ENCODE assay signal across 16 mouse cellular contexts in the genomic region with DNA sequence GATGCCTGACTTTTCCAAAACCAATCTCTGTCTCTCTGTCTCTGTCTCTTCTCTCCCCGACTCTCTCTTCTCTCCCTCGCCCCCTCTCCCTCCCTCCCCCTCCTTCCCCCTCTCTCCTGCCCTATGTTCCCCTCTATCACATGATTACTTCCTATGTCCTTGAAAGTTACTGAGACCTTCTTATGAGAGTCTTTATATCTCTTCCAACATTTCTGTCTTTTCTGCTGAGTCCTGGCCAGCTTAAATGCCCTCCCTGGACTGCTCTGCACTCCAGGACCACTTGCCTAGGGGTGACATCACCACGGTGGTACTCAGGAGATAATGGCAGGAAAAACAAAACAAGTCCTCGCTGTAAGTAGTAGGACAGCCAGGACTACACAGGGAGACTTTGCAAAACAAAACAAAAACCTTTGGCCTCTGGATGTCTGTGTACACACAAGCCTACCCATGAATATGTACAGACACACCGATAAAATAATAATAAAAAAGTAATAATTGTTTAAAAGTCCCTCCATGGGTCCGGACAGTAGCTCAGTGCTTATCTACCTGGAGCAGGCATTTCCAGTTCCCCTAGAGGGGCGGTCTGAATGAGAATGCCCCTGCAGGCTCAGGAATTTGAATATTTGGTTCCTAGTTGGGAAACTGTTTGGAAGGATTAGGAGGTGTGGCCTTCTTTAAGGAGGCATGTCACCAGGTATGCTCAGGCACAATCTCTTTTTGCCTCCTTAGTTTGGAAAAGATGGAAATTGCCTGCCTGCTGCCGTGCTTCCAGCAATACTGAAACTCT. TPM values are rescaled to one million over a fixed set of nuclear protein-coding genes. Genes with fewer than 3 reads are reported as not detected.
DNase-seq lines count a peak whose midpoint lies in the region; ATAC-seq and TF ChIP-seq lines count a peak whose summit lies in the region.
"Had no signal": no experiment of that assay in that cellular context is flagged by ENCODE, and none has a peak within 500 bp of the region (broad histone marks: within the 10 kb centered on the region; RNA-seq: fewer than 3 reads in every experiment).

No protein-coding gene starts in this region.

- intact Hi-C loops in gastrocnemius, postnatal 36 days (cut with DNase I): no loop called here

- 49% methylated on average over 8 of the region's 8 CpGs for WGBS in intestine, embryonic 16.5 days
- WGBS in intestine, embryonic 15.5 days: 43% methylated on average over 8 of the region's 8 CpGs
- WGBS in liver, embryonic 16.5 days (ENCODE audit: insufficient replicate concordance): 25% methylated on average over 8 of the region's 8 CpGs

- H3K27me3 ChIP-seq in intestine, embryonic 16.5 days (replicated peaks; ENCODE audit: control insufficient read depth, insufficient read depth, low read length): no peaks in the 10 kb centered on the region
- H3K27me3 ChIP-seq in intestine, embryonic 15.5 days (replicated peaks): no peaks in the 10 kb centered on the region
- H3K27me3 ChIP-seq in E14TG2a.4 (ENCODE audit: insufficient read depth, low read length): no peaks in the 10 kb centered on the region
- no peaks in the 10 kb centered on the region for H3K27me3 ChIP-seq in liver, embryonic 16.5 days (ENCODE audit: control insufficient read depth, insufficient read depth, low read depth, low read length)
- H3K27me3 ChIP-seq: lung, embryonic 15.5 days; Patski had no signal

- H3K4me3 ChIP-seq in intestine, embryonic 16.5 days (ENCODE audit: low read length): no peak overlapping the region
- H3K4me3 ChIP-seq in intestine, embryonic 15.5 days (replicated peaks): no peak overlapping the region
- H3K4me3 ChIP-seq in E14TG2a.4 (replicated peaks; ENCODE audit: low read length): 0 out of 2 replicates have a peak overlapping the region, but pooled peaks have one; percentile 7
- no peak overlapping the region for H3K4me3 ChIP-seq in liver, embryonic 16.5 days (ENCODE audit: low read depth, low read length)
- H3K4me3 ChIP-seq: forebrain, embryonic 10.5 days; lung, embryonic 15.5 days; midbrain, embryonic 12.5 days had no signal

- peak; percentile 44 for DNase-seq in ZHBTc4 (ENCODE audit: low read depth, low spot score)
- no peak for DNase-seq in urinary bladder, adult 18-20 months (ENCODE audit: low spot score in 2 of 2)
- DNase-seq in gastrocnemius, postnatal 36 days: no peak
- DNase-seq in kidney, postnatal 25 days: no peak
- DNase-seq: cerebellum, adult 2 months had no signal

- H3K9me3 ChIP-seq in intestine, embryonic 16.5 days (ENCODE audit: control insufficient read depth, low read length): no peaks in the 10 kb centered on the region
- H3K9me3 ChIP-seq in intestine, embryonic 15.5 days: no peaks in the 10 kb centered on the region
- no peaks in the 10 kb centered on the region for H3K9me3 ChIP-seq in E14TG2a.4 (ENCODE audit: low read length)
- H3K9me3 ChIP-seq in liver, embryonic 16.5 days (replicated peaks; ENCODE audit: control insufficient read depth, low read length): no peaks in the 10 kb centered on the region
- H3K9me3 ChIP-seq: forebrain, embryonic 10.5 days; lung, embryonic 15.5 days; midbrain, embryonic 12.5 days had no signal

- ATAC-seq in intestine, embryonic 16.5 days: no peak
- ATAC-seq in intestine, embryonic 15.5 days: no peak
- ATAC-seq in liver, embryonic 16.5 days (ENCODE audit: low read depth): no peak
- ATAC-seq: hindbrain, postnatal 0 days; Patski had no signal

- H3K36me3 ChIP-seq in intestine, embryonic 16.5 days (ENCODE audit: control insufficient read depth, insufficient read depth, low read length): no peaks in the 10 kb centered on the region
- H3K36me3 ChIP-seq in intestine, embryonic 15.5 days: no peaks in the 10 kb centered on the region
- no peaks in the 10 kb centered on the region for H3K36me3 ChIP-seq in E14TG2a.4 (ENCODE audit: insufficient read depth, low read length)
- H3K36me3 ChIP-seq in liver, embryonic 16.5 days (ENCODE audit: control insufficient read depth, insufficient read depth): no peaks in the 10 kb centered on the region
- H3K36me3 ChIP-seq: forebrain, embryonic 10.5 days; lung, embryonic 15.5 days; midbrain, embryonic 12.5 days had no signal

- TF ChIP-seq CTCF in E14TG2a.4 (conservative IDR thresholded peaks at IDR 0.05; ENCODE audit: low read length): no peak

- H3K4me2 ChIP-seq in intestine, embryonic 16.5 days (ENCODE audit: low read depth, low read length): no peak overlapping the region
- no peak overlapping the region for H3K4me2 ChIP-seq in intestine, embryonic 15.5 days (replicated peaks)
- peak overlapping the region; percentile 12; the same call in 1 of the 2 replicates for H3K4me2 ChIP-seq in liver, embryonic 16.5 days (ENCODE audit: low read depth, low read length)
- H3K4me2 ChIP-seq: lung, embryonic 15.5 days; midbrain, embryonic 12.5 days had no signal

- H3K9ac ChIP-seq in intestine, embryonic 16.5 days (ENCODE audit: low read depth, low read length): no peak overlapping the region
- H3K9ac ChIP-seq in intestine, embryonic 15.5 days: no peak overlapping the region
- H3K9ac ChIP-seq in liver, embryonic 16.5 days (ENCODE audit: low read depth, low read length): no peak overlapping the region
- H3K9ac ChIP-seq: lung, embryonic 15.5 days; midbrain, embryonic 12.5 days had no signal

- H3K27ac ChIP-seq in intestine, embryonic 16.5 days (ENCODE audit: low read length): peak overlapping the region; percentile 38; the same call in 1 of the 2 replicates
- no peak overlapping the region for H3K27ac ChIP-seq in intestine, embryonic 15.5 days
- H3K27ac ChIP-seq in liver, embryonic 16.5 days (ENCODE audit: low read length): no peak overlapping the region
- H3K27ac ChIP-seq: forebrain, embryonic 10.5 days; hindbrain, postnatal 0 days; lung, embryonic 15.5 days; midbrain, embryonic 12.5 days had no signal

- H3K4me1 ChIP-seq in intestine, embryonic 16.5 days (ENCODE audit: control insufficient read depth, insufficient read depth, low read length): peaks cover 18% of the 10 kb centered on the region
- H3K4me1 ChIP-seq in intestine, embryonic 15.5 days (replicated peaks): peaks cover 7% of the 10 kb centered on the region; the same call in 1 of the 2 replicates
- H3K4me1 ChIP-seq in E14TG2a.4 (replicated peaks; ENCODE audit: low read depth, low read length): peaks cover 94% of the 10 kb centered on the region
- H3K4me1 ChIP-seq in liver, embryonic 16.5 days (ENCODE audit: control insufficient read depth, low read depth, low read length): peaks cover 18% of the 10 kb centered on the region
- H3K4me1 ChIP-seq: midbrain, embryonic 12.5 days had no signal

RNA-seq across cellular contexts. Expression of gene Ubald2, which starts 9.1 kb away (rescaled TPM):
- polyA plus RNA-seq in intestine, embryonic 16.5 days (2015; fragmentation: Nextera tagmentation; extraction: Ambion mirVana): 47.2 and 55.0 TPM in 2 replicates
- 48.8 and 50.7 TPM in 2 replicates for polyA plus RNA-seq in intestine, embryonic 15.5 days (2015; fragmentation: Nextera tagmentation; extraction: Ambion mirVana)
- 34.1 and 34.5 TPM in 2 replicates for polyA plus RNA-seq in liver, embryonic 16.5 days (2015; fragmentation: Nextera tagmentation; extraction: Ambion mirVana)
- total RNA-seq in gastrocnemius, postnatal 36 days (2021): 10 to 100 TPM; 41.8 to 56.5 TPM

RNA-seq across cellular contexts. Expression of gene Rnf157, which starts 12.0 kb away (rescaled TPM):
- 4.4 and 5.2 TPM in 2 replicates for polyA plus RNA-seq in intestine, embryonic 16.5 days (2015; fragmentation: Nextera tagmentation; extraction: Ambion mirVana)
- 16.4 and 18.2 TPM in 2 replicates for polyA plus RNA-seq in intestine, embryonic 15.5 days (2015; fragmentation: Nextera tagmentation; extraction: Ambion mirVana)
- polyA plus RNA-seq in liver, embryonic 16.5 days (2015; fragmentation: Nextera tagmentation; extraction: Ambion mirVana): 1.1 and 1.2 TPM in 2 replicates
- total RNA-seq in gastrocnemius, postnatal 36 days (2021): 10 to 100 TPM; 23.0 to 24.5 TPM

RNA-seq across cellular contexts. Expression of gene Qrich2, which starts 41.2 kb away (rescaled TPM):
- polyA plus RNA-seq in intestine, embryonic 16.5 days (2015; fragmentation: Nextera tagmentation; extraction: Ambion mirVana): 0.39 TPM in 2 replicates
- polyA plus RNA-seq in intestine, embryonic 15.5 days (2015; fragmentation: Nextera tagmentation; extraction: Ambion mirVana): 0.30 TPM in 1 of 2 replicates, not detected in the other
- polyA plus RNA-seq in liver, embryonic 16.5 days (2015; fragmentation: Nextera tagmentation; extraction: Ambion mirVana): not detected in 2 replicates
- under 1 TPM in 1 of 2 experiments, not detected in 1; 0.05 TPM for total RNA-seq in gastrocnemius, postnatal 36 days (2021)
- total RNA-seq: adrenal gland, adult 18-20 months; hindbrain, postnatal 0 days; layer of hippocampus, postnatal 25 days had no signal
- polyA plus RNA-seq: lung, embryonic 15.5 days; midbrain, embryonic 12.5 days had no signal
